Mouse (Mus musculus) kidney, adult 8-10 months (tissue): Measurements from ENCODE around the gene Gtf2ird2.

Experiments used
- DNase-seq, 2 experiments: peaks; one replicate each; pipeline ENCODE4 v3.0.0; 2022

Gene Gtf2ird2

GRCm38 (mm10) chr5:134183880-134184808, at the start of gene Gtf2ird2:
Gtf2ird2 (plus strand) TSS chr5:134184019.
- DNase-seq = peak; percentile 98 to 99

- DNase-seq = peak; percentile 14 to 23
These were observed 47.8 kb upstream of the Gtf2ird2 start for GRCm38 (mm10) chr5:134136022-134136421.

GRCm38 (mm10) chr5:134137933-134138332, 45.9 kb upstream of the Gtf2ird2 start:
- no peak for DNase-seq

GRCm38 (mm10) chr5:134139429-134139828, 44.4 kb upstream of the Gtf2ird2 start:
- no peak for DNase-seq

DNA sequence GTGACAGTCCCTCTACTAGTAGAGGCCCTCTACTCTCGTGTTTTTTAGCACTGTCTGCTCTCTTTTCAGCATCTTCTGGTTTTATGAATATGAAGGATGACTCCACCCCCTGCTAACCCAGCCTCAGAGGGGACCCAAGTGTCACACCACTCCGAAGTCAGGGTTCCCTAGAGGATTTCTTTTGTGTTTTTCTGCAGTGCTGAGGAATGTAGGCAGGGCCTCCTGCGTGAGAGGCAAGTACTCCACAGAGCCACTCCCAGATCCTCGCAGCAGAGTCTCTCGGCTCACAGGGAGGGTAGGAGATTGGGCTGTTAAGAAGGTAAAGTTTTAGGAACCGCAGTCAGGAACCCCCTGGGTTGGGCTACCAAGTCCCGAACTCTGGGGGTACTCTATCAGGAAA, 42.6 kb upstream of the Gtf2ird2 start:
- no peak for DNase-seq

DNA sequence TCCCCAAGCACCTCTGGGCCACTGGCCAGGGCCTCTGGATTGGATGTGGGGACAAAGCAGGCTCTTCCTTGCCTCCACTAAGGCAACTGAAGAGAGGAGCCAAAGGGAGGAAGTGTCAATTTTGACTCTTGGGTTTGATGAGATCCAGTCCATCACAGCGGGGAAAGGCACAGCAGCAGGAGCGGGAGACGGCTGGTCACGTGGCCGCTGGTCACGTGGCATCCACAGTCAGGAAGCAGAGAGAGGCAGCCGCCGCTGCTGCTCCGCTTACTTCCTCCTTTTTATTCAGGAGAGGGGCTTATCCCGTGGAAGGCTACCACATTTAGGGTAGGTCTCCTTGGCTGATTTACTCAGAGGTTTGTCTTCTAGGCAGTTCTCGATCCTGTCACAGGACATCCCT, 41.4 kb upstream of the Gtf2ird2 start:
- DNase-seq = no peak

DNA sequence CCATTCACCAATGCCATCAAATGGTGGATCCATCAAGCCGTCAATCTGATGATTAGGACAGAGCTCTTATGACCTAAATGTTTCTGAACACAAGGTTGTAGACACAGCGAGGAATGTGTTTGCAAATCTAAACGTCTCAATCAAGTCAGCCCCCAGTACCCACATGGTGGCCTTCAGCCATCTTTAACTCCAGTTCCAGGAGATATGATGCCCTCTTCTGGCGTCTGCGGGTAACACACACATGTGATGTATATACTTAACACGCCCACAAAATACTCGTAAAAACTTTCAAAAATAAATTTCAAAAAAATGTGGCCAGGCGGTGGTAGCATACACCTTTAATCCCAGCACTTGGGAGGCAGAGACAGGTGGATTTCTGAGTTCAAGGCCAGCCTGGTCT, 38.8 kb upstream of the Gtf2ird2 start:
- DNase-seq = no peak

- no peak for DNase-seq
These were observed 36.5 kb upstream of the Gtf2ird2 start for GRCm38 (mm10) chr5:134147194-134147753.

DNA sequence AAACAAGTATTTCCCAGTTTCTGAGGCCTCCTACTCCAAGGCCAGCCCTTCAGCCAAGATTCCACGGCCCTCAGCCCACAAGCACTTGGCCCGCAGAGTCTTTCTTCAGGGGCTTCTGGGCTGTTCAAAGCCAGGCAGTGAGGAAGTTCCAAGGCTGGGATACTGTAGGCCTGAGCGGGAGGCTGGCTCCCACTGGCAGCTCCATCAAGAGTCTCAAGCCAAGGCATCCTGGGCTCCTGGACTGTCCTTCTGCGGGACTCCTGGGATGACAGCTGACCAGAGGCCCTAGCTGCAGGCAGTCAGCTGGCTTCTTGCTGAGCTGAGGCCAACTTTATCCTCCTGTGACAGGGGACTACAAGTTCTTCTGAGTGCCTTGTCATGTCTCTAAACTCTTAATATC, 35.7 kb upstream of the Gtf2ird2 start:
- no peak for DNase-seq

- no peak for DNase-seq
These were observed 31.9 kb upstream of the Gtf2ird2 start for GRCm38 (mm10) chr5:134151895-134152294.

- no peak for DNase-seq
These were observed 27.8 kb upstream of the Gtf2ird2 start for GRCm38 (mm10) chr5:134155916-134156466.

DNA sequence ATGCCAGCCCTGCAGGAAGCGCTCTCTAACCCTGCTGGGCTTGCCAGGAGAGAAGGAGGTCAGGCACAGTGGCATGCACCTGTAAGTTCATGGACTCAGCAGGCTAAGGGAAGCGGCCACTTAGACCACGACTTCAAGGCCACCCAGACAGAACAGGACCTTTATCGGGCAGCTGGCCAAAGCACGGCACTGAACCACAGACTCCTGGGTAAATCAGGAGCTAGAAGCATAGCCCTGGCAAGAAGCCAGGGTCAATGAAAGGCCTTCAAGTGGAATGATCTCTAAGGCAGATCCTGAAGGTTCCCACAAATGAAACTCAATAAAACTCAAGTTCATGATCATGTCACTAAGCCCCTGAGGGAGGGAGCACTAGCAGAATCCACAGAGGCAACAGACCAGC, 19.1 kb upstream of the Gtf2ird2 start:
- peak; percentile 70 to 85 for DNase-seq

DNA sequence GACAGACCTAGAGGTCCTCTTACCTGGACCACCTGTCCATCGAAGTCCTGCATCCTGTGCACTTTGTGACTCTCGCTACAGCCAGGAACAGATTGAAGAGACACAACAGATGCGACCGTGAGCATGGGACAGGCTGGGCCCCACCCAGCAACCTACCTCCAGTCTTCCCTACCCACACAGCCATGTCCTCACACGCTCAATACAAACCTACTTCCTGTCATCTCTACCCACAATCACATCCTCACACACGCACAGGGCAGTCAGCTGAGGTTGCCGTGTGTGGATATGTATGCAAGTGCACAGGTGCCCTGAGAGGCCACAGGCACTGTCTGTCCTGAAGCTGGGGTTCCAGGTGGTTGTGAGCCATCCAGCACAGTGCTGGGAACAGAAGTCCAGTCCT, 17.2 kb upstream of the Gtf2ird2 start:
- no peak for DNase-seq

- DNase-seq = no peak
These were observed 15.8 kb upstream of the Gtf2ird2 start for GRCm38 (mm10) chr5:134168033-134168432.

DNA sequence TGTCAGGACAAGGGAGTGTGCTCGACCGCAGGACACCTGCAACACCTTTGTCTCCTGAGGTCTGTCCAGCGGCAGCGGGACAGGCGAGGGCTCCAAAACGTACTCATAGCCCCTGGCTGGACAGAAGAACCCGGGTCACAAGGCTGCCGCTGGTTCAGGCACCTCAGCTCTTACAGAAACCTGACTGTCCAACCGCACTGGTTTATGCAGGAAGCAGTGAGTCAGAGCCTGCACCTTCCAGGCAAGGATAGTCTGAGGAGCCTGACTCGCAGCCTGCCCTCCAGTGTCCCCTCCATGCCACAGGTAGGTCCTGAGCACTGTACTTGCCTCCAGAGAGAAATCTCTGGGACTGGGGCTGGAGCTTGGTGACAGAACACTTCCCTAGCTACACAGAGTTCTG, 14.6 kb upstream of the Gtf2ird2 start:
- DNase-seq = no peak

DNA sequence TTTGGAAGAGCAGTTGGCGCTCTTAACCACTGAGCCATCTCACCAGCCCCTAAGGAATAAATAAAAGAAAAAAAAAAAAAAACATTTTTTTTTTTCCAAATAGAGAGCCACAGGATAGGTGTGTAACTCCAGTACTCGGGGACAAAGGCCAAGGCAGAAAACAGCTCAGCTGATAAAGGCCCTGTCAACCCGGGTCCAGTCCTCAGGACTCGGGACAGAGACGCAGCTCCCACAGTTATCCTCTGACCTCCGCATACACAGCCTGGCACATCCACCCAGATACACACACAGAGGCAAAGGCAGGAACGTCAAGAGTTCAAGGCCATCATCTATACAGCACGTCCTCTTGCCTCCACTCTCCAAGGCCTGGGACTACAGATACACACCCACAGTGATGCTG, 13.7 kb upstream of the Gtf2ird2 start:
- no peak for DNase-seq

DNA sequence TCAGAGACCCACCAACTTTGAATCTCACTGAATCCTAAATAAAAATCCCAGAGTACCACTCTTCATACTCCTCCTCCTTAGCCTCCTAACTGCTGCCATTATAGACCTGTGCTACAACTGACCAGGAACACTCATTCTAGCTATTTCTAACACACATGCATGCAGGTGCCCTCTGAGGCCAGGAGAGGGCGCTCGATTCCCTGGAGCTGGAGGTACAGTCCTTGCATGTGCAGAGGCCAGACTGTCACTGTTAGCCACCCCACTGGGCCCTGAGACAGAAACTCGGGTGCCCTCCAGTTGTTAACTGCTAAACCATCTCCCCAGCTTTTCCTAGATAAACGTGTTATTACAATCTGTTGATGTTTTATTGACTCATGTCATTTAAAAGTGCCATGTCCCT, 10.6 kb upstream of the Gtf2ird2 start:
- no peak for DNase-seq

DNA sequence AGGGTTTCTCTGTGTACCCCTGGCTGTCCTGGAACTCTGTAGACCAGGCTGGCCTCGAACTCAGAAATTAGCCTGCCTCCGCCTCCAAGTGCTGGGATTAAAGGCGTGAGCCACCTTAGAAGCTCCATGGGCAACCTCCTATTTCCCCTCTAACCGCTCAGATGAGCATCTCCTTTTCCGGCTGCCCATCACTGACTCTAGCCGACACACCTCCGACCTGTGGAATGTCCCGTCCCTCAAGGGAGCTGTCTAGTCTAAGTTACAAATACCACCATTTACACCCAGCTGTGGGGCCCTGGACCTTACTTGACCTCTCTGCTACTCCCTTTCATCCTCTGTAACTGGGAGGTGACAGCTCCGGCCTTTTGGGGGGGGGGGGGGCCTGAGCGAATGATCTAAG, 8.1 kb upstream of the Gtf2ird2 start:
- no peak for DNase-seq

- DNase-seq = peak; percentile 86 to 87
These were observed 7.5 kb upstream of the Gtf2ird2 start, which contains the start of gene Rcc1l for GRCm38 (mm10) chr5:134176169-134176881. Rcc1l (minus strand) TSS chr5:134176774.

- DNase-seq = no peak
These were observed 5.3 kb upstream of the Gtf2ird2 start for GRCm38 (mm10) chr5:134178536-134178935.

- peak; percentile 63 to 89 for DNase-seq
These were observed 3.9 kb upstream of the Gtf2ird2 start for GRCm38 (mm10) chr5:134179871-134180270.

DNA sequence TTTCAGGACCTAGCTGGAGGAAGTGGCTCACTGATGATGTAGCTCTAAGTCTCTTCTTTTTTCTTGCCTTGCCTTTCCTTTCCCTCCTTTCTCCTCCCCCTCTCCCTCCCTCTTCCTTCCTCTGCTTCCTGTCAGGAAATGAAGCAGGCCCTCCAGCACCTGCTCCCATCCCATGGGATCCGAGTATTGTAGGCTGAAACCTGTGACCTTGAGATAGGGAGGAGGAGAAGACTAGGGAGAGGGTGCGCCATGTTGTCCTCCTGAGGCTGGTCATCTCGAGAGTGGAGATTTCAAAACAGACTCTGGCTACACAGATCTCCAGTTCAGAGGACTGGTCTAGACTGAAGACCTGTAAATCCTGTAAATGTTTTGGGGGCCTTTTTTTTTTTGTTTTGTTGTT, 1.6 kb upstream of the Gtf2ird2 start:
- no peak for DNase-seq

DNA sequence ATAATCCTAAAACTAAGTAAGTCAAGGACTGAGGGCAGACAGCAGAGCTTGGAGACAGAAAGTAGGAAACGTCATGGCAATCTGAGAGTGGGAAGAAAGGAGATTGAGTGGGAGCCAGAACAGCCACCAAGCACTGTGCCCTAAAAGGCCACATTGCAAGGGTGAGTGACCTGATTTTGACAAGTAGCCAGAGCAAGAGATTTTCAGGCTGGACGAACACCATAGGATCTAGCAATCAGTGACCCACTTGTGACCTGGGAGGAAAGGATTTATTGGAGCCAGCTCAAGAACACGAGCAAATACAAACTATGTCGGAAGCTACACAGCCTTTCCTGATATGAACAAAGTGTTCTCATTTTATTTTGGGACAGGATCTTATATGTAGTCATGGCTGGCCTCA, 1.1 kb upstream of the Gtf2ird2 start:
- DNase-seq = peak; percentile 35 to 52
